Mouse (Mus musculus) NIH3T3 (cell line): ENCODE measurements at regions not wholly inside any gene's neighbourhood (a gene's known extent, or its start where the extent isn't known, plus 50 kb on each side); places are given as distances from the start of the nearest gene placed in this dataset.
A peak's percentile ranks its signal among the peaks of the same experiment; 100 is the strongest.

Source experiments
- DNase-seq: peaks from one replicate; pipeline ENCODE4 v3.0.0-alpha.2; 2012; ENCODE audit warnings: low read depth

DNA sequence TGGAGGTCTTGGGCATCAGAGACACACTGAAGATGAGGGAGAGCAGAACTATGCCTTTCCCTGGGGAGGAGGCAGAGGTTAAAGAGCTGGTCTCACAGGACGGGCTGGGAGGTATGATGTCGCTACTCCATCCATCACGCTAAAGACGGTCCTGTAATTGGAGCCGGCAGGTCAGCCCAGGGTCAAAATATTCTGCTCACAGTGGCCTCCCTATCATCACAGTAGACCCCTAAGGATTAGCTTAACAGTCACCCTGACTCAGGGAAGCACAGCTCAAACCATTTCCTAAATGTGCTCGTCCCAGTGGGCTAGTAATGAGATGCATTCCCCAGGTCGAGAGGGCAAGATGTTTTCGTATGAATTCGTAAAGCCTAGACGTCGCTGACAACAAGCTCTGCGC, 53.7 kb upstream of the Mon1b start:
- no peak for DNase-seq

DNA sequence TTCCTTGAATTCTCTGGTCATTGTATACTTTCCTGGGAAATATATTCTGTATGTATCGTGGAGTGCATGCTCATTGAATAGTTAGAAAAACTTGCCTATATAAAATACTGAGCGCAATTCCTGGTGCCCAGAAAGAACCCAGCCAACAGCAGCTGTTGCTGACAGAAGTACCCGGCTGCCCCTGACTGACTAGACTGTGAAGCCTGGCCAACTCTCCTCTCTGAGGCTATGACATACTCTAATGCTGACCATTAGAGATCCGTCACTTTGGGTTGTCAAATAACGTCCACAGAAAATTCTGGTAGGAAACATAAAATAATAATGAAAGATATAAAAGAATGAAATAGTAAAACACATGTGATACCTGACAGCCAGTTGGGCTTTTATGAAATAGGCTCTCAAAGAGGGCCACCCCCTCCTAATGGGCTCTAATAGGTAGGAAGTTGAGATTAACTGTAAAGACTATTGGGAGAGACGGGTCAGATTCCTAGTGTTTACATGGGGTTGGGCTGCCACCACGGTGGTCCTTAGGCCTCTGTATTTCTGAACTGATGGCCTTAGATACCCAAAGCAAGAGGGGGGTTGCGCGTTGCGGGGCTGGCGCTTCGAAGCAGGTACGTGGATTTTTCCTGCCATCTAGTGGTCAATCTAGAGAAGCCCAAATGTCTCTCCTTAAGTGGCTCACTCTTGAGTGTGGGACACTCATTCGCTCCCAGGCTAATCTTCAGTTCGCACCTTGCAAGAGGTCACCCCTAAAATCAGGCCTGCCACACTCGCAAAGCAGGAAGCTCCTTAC, 53.0 kb upstream of the Mon1b start:
- DNase-seq = peak; percentile 37

- DNase-seq = peak; percentile 9
Measured at GRCm38 (mm10) chr8:113583801-113584200, 51.6 kb upstream of the Mon1b start.
